Mouse (Mus musculus) liver, postnatal 0 days (tissue): Measurements from ENCODE around the gene Pgbd5. TPM values are rescaled to one million over a fixed set of nuclear protein-coding genes. Genes with fewer than 3 reads are reported as not detected.

ENCODE experiments used
- ATAC-seq: fragments of 200-750 bp; cut with Nextera tagmentation; 2 replicates; pipeline ENCODE4 v1.8.0; 2017; ENCODE audit warnings: mild to moderate bottlenecking, moderate library complexity
- DNase-seq: peaks from one replicate; pipeline ENCODE4 v3.0.0-alpha.2; 2016
- H3K27ac ChIP-seq: fragments of 300-500 bp; sonication (generic); 2 replicates; pipeline ENCODE4 v1.5.1; 2014; ENCODE audit warnings: antibody characterized with exemption, moderate library complexity, mild to moderate bottlenecking, low read depth
- H3K27me3 ChIP-seq: fragments of 300-500 bp; sonication (generic); 2 replicates; pipeline ENCODE4 v1.6.1; 2014; ENCODE audit warnings: low read length, control low read depth, mixed read lengths; ENCODE audit not compliant: insufficient read depth
- H3K36me3 ChIP-seq: fragments of 300-500 bp; sonication (generic); replicated peaks from 2 replicates; pipeline ENCODE4 v1.6.1; 2014; ENCODE audit warnings: mild to moderate bottlenecking, control low read depth, low read length, moderate library complexity, mixed read lengths; ENCODE audit not compliant: insufficient read depth
- H3K4me1 ChIP-seq: fragments of 300-500 bp; sonication (generic); 2 replicates; pipeline ENCODE4 v1.6.1; 2014; ENCODE audit warnings: antibody characterized with exemption, mild to moderate bottlenecking, control low read depth; ENCODE audit not compliant: insufficient read depth
- H3K4me2 ChIP-seq: fragments of 300-500 bp; sonication (generic); 2 replicates; pipeline ENCODE4 v1.6.1; 2014; ENCODE audit warnings: low read depth, mild to moderate bottlenecking, low read length, moderate library complexity, mixed read lengths
- H3K4me3 ChIP-seq: fragments of 300-500 bp; sonication (generic); 2 replicates; pipeline ENCODE4 v1.5.1; 2014; ENCODE audit warnings: low read depth, low read length
- H3K9ac ChIP-seq: fragments of 300-500 bp; sonication (generic); replicated peaks from 2 replicates; pipeline ENCODE4 v1.6.1; 2014; ENCODE audit warnings: mild to moderate bottlenecking, moderate library complexity
- H3K9me3 ChIP-seq: fragments of 300-500 bp; sonication (generic); 2 replicates; pipeline ENCODE4 v1.6.1; 2016; ENCODE audit warnings: mild to moderate bottlenecking, control low read depth, low read length, mixed read lengths
- CTCF ChIP-seq: sonication (generic); IDR thresholded peaks from 2 replicates; pipeline ENCODE4 v1.5.1; 2016; ENCODE audit warnings: antibody characterized with exemption, low read depth
- EP300 ChIP-seq: IDR thresholded peaks from 2 replicates; pipeline ENCODE4 v1.6.1; 2016; ENCODE audit warnings: antibody characterized with exemption, low read depth, mild to moderate bottlenecking
- WGBS: fragments of 180-500 bp; shearing (Covaris S2); extraction: QIAGEN DNeasy Blood & Tissue Kit; methylation state at CpG from one replicate; pipeline ENCODE4 v1.1.7; 2014; ENCODE audit not compliant: insufficient replicate concordance; 5-methylcytosine and 5-hydroxymethylcytosine counted together
- polyA plus RNA-seq: library from polyadenylated mRNA; unstranded; fragments of >200 nt; fragmentation: Nextera tagmentation; extraction: Ambion mirVana; gene quantifications from 2 replicates; pipeline ENCODE4 v1.2.1, GENCODE M21; 2015

The Pgbd5 gene
- polyA plus RNA-seq, 1 experiment from 2014 or later, result 0.18 TPM

GRCm38 (mm10) chr8:124404471-124405260 is 34.8 kb downstream of the Pgbd5 start:
- DNase-seq, result no peak
- no peak overlapping the region for H3K27ac ChIP-seq
- H3K36me3 ChIP-seq, result no peaks in the 10 kb centered on the region
- H3K9me3 ChIP-seq, result no peaks in the 10 kb centered on the region
- 75% methylated on average over 11 of the region's 12 CpGs for WGBS
- TF ChIP-seq CTCF (no peak), EP300 (no peak)
- H3K4me1 ChIP-seq, result no peaks in the 10 kb centered on the region
- H3K27me3 ChIP-seq, result no peaks in the 10 kb centered on the region
- no peak overlapping the region for H3K4me2 ChIP-seq
- H3K4me3 ChIP-seq, result no peak overlapping the region
- H3K9ac ChIP-seq, result no peak overlapping the region
- no peak for ATAC-seq

GRCm38 (mm10) chr8:124403876-124404275 is 35.6 kb downstream of the Pgbd5 start:
- 48% methylated on average over 3 of the region's 3 CpGs for WGBS
- no peak overlapping the region for H3K4me2 ChIP-seq
- no peak overlapping the region for H3K9ac ChIP-seq
- H3K9me3 ChIP-seq, result no peaks in the 10 kb centered on the region
- TF ChIP-seq EP300 (no peak), CTCF (peak; percentile 59)
- H3K36me3 ChIP-seq, result no peaks in the 10 kb centered on the region
- no peak overlapping the region for H3K27ac ChIP-seq
- H3K4me1 ChIP-seq, result no peaks in the 10 kb centered on the region
- DNase-seq, result peak; percentile 50
- H3K4me3 ChIP-seq, result no peak overlapping the region
- peak; percentile 19; the same call in 1 of the 2 replicates for ATAC-seq
- H3K27me3 ChIP-seq, result no peaks in the 10 kb centered on the region

- TF ChIP-seq CTCF (no peak), EP300 (no peak)
- Histone ChIP-seq H3K36me3 (no peaks in the 10 kb centered on the region), H3K9ac (no peak overlapping the region), H3K4me1 (no peaks in the 10 kb centered on the region), H3K9me3 (no peaks in the 10 kb centered on the region), H3K4me2 (no peak overlapping the region), H3K27ac (no peak overlapping the region), H3K4me3 (no peak overlapping the region), H3K27me3 (no peaks in the 10 kb centered on the region)
- WGBS, result 76% methylated on average over 11 of the region's 11 CpGs
- no peak for ATAC-seq
- no peak for DNase-seq
These were observed 40.0 kb downstream of the Pgbd5 start for GRCm38 (mm10) chr8:124399403-124399861.

GRCm38 (mm10) chr8:124398843-124399402 is 40.5 kb downstream of the Pgbd5 start:
- H3K9ac ChIP-seq, result no peak overlapping the region
- TF ChIP-seq EP300 (no peak), CTCF (peak; percentile 66)
- ATAC-seq (no peak), DNase-seq (peak; percentile 41)
- H3K4me2 ChIP-seq, result no peak overlapping the region
- no peak overlapping the region for H3K27ac ChIP-seq
- H3K4me3 ChIP-seq, result no peak overlapping the region
- no peaks in the 10 kb centered on the region for H3K27me3 ChIP-seq
- H3K9me3 ChIP-seq, result no peaks in the 10 kb centered on the region
- no peaks in the 10 kb centered on the region for H3K36me3 ChIP-seq
- WGBS, result 26% methylated on average over 12 of the region's 12 CpGs
- no peaks in the 10 kb centered on the region for H3K4me1 ChIP-seq

GRCm38 (mm10) chr8:124397321-124398065 is 42.0 kb downstream of the Pgbd5 start:
- Histone ChIP-seq H3K36me3 (no peaks in the 10 kb centered on the region), H3K9me3 (no peaks in the 10 kb centered on the region), H3K27ac (no peak overlapping the region), H3K9ac (no peak overlapping the region), H3K4me2 (no peak overlapping the region), H3K4me1 (no peaks in the 10 kb centered on the region), H3K27me3 (no peaks in the 10 kb centered on the region), H3K4me3 (no peak overlapping the region)
- TF ChIP-seq EP300 (no peak), CTCF (no peak)
- DNase-seq, result no peak
- WGBS, result 76% methylated on average over 11 of the region's 11 CpGs
- no peak for ATAC-seq

GRCm38 (mm10) chr8:124396531-124396930 is 42.9 kb downstream of the Pgbd5 start:
- Histone ChIP-seq H3K4me3 (no peak overlapping the region), H3K36me3 (no peaks in the 10 kb centered on the region), H3K4me2 (no peak overlapping the region), H3K27ac (no peak overlapping the region), H3K4me1 (no peaks in the 10 kb centered on the region), H3K27me3 (no peaks in the 10 kb centered on the region), H3K9ac (no peak overlapping the region), H3K9me3 (no peaks in the 10 kb centered on the region)
- ATAC-seq, result no peak
- DNase-seq, result no peak
- 72% methylated on average over 2 of the region's 2 CpGs for WGBS
- TF ChIP-seq CTCF (no peak), EP300 (no peak)
